Mouse (Mus musculus) small intestine, adult 2 months (tissue): Measurements from ENCODE around the gene Rcsd1.
A peak's percentile ranks its signal among the peaks of the same experiment; 100 is the strongest.

ENCODE experiments used
- CTCF ChIP-seq: fragments of 200-500 bp; IDR thresholded peaks from 2 replicates; pipeline ENCODE4 v1.5.1; 2012; ENCODE audit warnings: low read depth, mild to moderate bottlenecking, control low read depth, inconsistent platforms, low read length, moderate library complexity, mixed read lengths; ENCODE audit not compliant: insufficient replicate concordance, insufficient read length; ENCODE audit errors: extremely low read depth
- POLR2A ChIP-seq: fragments of 200-500 bp; IDR thresholded peaks from 2 replicates; pipeline ENCODE4 v1.6.1; 2012; ENCODE audit warnings: low read depth, mild to moderate bottlenecking, control low read depth, inconsistent platforms, low read length, moderate library complexity

DNA sequence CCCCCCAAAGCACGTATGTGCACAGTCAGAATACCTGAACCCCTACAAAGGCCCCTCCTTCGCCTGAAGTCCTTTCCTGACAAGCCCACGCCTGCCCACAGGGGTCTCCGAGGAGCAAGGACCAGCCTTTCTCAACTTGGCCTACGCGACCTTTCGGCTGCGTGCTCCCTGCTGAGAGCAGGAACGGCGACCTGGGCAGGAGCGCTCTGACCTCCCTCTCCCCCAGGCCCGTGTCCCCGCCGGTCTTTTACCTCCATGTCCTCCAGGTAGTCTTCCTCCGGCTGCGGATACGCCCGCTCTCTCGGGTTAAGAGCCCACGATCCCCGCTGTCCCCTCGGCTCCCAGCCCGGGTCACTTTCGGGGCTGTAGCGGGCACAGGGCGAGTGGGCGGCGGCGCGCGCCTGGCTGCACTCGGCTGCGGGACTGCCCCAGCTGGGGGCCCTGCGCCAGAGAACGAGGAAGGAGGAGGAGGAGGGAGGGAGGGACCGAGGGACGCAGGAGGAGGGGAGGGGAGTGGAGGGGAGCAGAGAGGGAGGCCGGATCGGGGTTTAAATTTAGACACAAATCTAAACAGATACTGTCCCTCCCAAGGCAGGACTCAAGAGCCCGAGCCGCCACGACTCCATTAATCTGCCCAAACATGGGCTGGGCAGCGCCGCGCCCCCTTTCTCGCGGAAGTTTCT is 1.8 kb downstream of the Rcsd1 start:
- TF ChIP-seq CTCF: no peak
- TF ChIP-seq POLR2A: 0 out of 2 replicates have a peak, but pooled peaks have one; percentile 19
